Mouse (Mus musculus): ENCODE data around the gene Prrc2b.

- TF ChIP-seq POLR2A (IDR thresholded peaks at IDR 0.05; ENCODE audit: borderline replicate concordance, control insufficient read depth, low read depth, low read length) (no peak), CTCF (IDR thresholded peaks at IDR 0.05; ENCODE audit: control insufficient read depth, insufficient read depth, low read length) (0 out of 2 replicates have a peak, but pooled peaks have one; percentile 3)
These were observed 7.8 kb downstream of the Prrc2b start for GRCm38 (mm10) chr2:32158616-32159239.
